Mouse (Mus musculus) CH12.LX (cell line): ENCODE results near the gene Psma7. TPM values are rescaled to one million over a fixed set of nuclear protein-coding genes. Genes with fewer than 3 reads are reported as not detected.

Experiments
- DNase-seq: peaks from one replicate; pipeline ENCODE4 v3.0.0-alpha.2; 2013; ENCODE audit errors: extremely low read depth
- H3K27ac ChIP-seq: 2 replicates; pipeline ENCODE4 v1.5.1; 2012; ENCODE audit warnings: low read depth, mild to moderate bottlenecking, control low read depth, moderate library complexity; ENCODE audit not compliant: insufficient read depth
- H3K27me3 ChIP-seq: replicated peaks from 2 replicates; pipeline ENCODE3; 2012; ENCODE audit warnings: inconsistent platforms
- H3K36me3 ChIP-seq, 2 experiments: replicated peaks in 1 of 2; 2 replicates each; pipeline versions ENCODE3 to v1.6.1; 2012; ENCODE audit warnings: inconsistent platforms in 1 of 2, low read length in 1 of 2, mild to moderate bottlenecking in 1 of 2, mixed read lengths in 1 of 2, moderate library complexity in 1 of 2; ENCODE audit not compliant: control insufficient read depth in 1 of 2, insufficient read depth in 1 of 2
- H3K4me1 ChIP-seq, 2 experiments: 2 replicates each; pipeline ENCODE4 v1.6.1; 2012; ENCODE audit warnings: inconsistent platforms in 1 of 2, moderate library complexity in 1 of 2; ENCODE audit not compliant: insufficient read depth in 2 of 2, control insufficient read depth in 1 of 2
- H3K4me2 ChIP-seq: 2 replicates; pipeline ENCODE4 v1.6.1; 2012; ENCODE audit warnings: low read depth, mild to moderate bottlenecking, control low read depth; ENCODE audit not compliant: poor library complexity, insufficient read depth, severe bottlenecking
- H3K4me3 ChIP-seq, 3 experiments: fragments of 150-350 bp in 1 of 3; sonication (generic) in 1 of 3; replicated peaks in 1 of 3; 2 replicates each; pipeline versions ENCODE3 to v1.5.1; 2011 to 2012; ENCODE audit warnings: low read depth in 2 of 3, low read length in 2 of 3, mild to moderate bottlenecking in 2 of 3, moderate library complexity in 2 of 3, control low read depth in 1 of 3, improper control_type of control experiment in 1 of 3, inconsistent platforms in 1 of 3, mixed read lengths in 1 of 3; ENCODE audit not compliant: poor library complexity in 1 of 3
- H3K79me2 ChIP-seq: replicated peaks from 2 replicates; pipeline ENCODE4 v1.6.1; 2012; ENCODE audit warnings: mild to moderate bottlenecking, moderate library complexity; ENCODE audit not compliant: control insufficient read depth, poor library complexity, insufficient read depth, severe bottlenecking; ENCODE audit errors: extremely low read depth
- H3K9ac ChIP-seq: 2 replicates; pipeline ENCODE4 v1.6.1; 2012; ENCODE audit warnings: low read depth, mild to moderate bottlenecking, control low read depth, moderate library complexity; ENCODE audit not compliant: insufficient read depth
- H3K9me3 ChIP-seq: replicated peaks from 2 replicates; pipeline ENCODE3; 2012; ENCODE audit warnings: low read length, inconsistent platforms, mixed read lengths
- BHLHE40 ChIP-seq: IDR thresholded peaks from 2 replicates; pipeline ENCODE4 v1.6.1; 2011; ENCODE audit warnings: mild to moderate bottlenecking, low read depth, low read length, improper control_type of control experiment
- CTCF ChIP-seq, 2 experiments: IDR thresholded peaks in 1 of 2; conservative IDR thresholded peaks in 1 of 2; 2 replicates each; pipeline ENCODE4 v1.5.1; 2011 to 2012; ENCODE audit warnings: low read depth in 2 of 2, low read length in 2 of 2, improper control_type of control experiment in 1 of 2, inconsistent platforms in 1 of 2, mild to moderate bottlenecking in 1 of 2, moderate library complexity in 1 of 2
- E2F4 ChIP-seq: IDR thresholded peaks from 2 replicates; pipeline ENCODE4 v1.6.1; 2011; ENCODE audit warnings: low read depth, low read length, improper control_type of control experiment; ENCODE audit not compliant: insufficient replicate concordance
- ELF1 ChIP-seq: IDR thresholded peaks from 2 replicates; pipeline ENCODE4 v1.6.1; 2014; ENCODE audit warnings: low read depth, mild to moderate bottlenecking, inconsistent platforms, low read length, improper control_type of control experiment
- EP300 ChIP-seq: IDR thresholded peaks from 2 replicates; pipeline ENCODE4 v1.6.1; 2011; ENCODE audit warnings: low read length, improper control_type of control experiment
- ETS1 ChIP-seq: conservative IDR thresholded peaks from 2 replicates; pipeline ENCODE4 v1.6.1; 2012; ENCODE audit warnings: low read depth, mild to moderate bottlenecking, inconsistent platforms, low read length, improper control_type of control experiment, moderate library complexity
- GABPA ChIP-seq: IDR thresholded peaks from 2 replicates; pipeline ENCODE4 v1.6.1; 2012; ENCODE audit warnings: low read depth, low read length, improper control_type of control experiment, inconsistent platforms; ENCODE audit not compliant: insufficient replicate concordance
- IRF4 ChIP-seq: IDR thresholded peaks from 2 replicates; pipeline ENCODE4 v1.6.1; 2014; ENCODE audit warnings: low read depth, mild to moderate bottlenecking, inconsistent platforms, low read length, improper control_type of control experiment
- JUN ChIP-seq: IDR thresholded peaks from 2 replicates; pipeline ENCODE4 v1.6.1; 2011; ENCODE audit warnings: low read depth, mild to moderate bottlenecking, low read length, improper control_type of control experiment, moderate library complexity; ENCODE audit not compliant: insufficient read depth
- JUND ChIP-seq: conservative IDR thresholded peaks from 2 replicates; pipeline ENCODE4 v1.6.1; 2011; ENCODE audit warnings: low read depth, low read length, improper control_type of control experiment
- MAFK ChIP-seq: IDR thresholded peaks from 2 replicates; pipeline ENCODE4 v1.6.1; 2011; ENCODE audit warnings: low read length, improper control_type of control experiment; ENCODE audit not compliant: insufficient replicate concordance
- MEF2A ChIP-seq: IDR thresholded peaks from 2 replicates; pipeline ENCODE4 v1.6.1; 2014; ENCODE audit warnings: low read depth, mild to moderate bottlenecking, inconsistent platforms, low read length, improper control_type of control experiment, borderline replicate concordance
- MXI1 ChIP-seq: IDR thresholded peaks from 2 replicates; pipeline ENCODE4 v1.6.1; 2011; ENCODE audit warnings: mild to moderate bottlenecking, low read depth, low read length, improper control_type of control experiment
- NELFE ChIP-seq: IDR thresholded peaks from 2 replicates; pipeline ENCODE4 v1.6.1; 2011; ENCODE audit warnings: low read depth, low read length, improper control_type of control experiment
- NRF1 ChIP-seq: IDR thresholded peaks from 2 replicates; pipeline ENCODE4 v1.6.1; 2014; ENCODE audit warnings: low read depth, mild to moderate bottlenecking, inconsistent platforms, low read length, improper control_type of control experiment, moderate library complexity
- PAX5 ChIP-seq: IDR thresholded peaks from 2 replicates; pipeline ENCODE4 v1.6.1; 2012; ENCODE audit warnings: low read length, inconsistent platforms, mixed read lengths
- POLR2A ChIP-seq: IDR thresholded peaks from 2 replicates; pipeline ENCODE4 v1.6.1; 2011; ENCODE audit warnings: low read depth, mild to moderate bottlenecking, improper control_type of control experiment, low read length
- RCOR1 ChIP-seq: conservative IDR thresholded peaks from 2 replicates; pipeline ENCODE4 v1.6.1; 2012; ENCODE audit warnings: low read depth, mild to moderate bottlenecking, inconsistent platforms, low read length, improper control_type of control experiment
- SIN3A ChIP-seq: IDR thresholded peaks from 2 replicates; pipeline ENCODE4 v1.6.1; 2012; ENCODE audit warnings: low read length, improper control_type of control experiment, inconsistent platforms
- SMC3 ChIP-seq: IDR thresholded peaks from 2 replicates; pipeline ENCODE4 v1.6.1; 2011; ENCODE audit warnings: low read depth, low read length, improper control_type of control experiment
- TBP ChIP-seq: conservative IDR thresholded peaks from 2 replicates; pipeline ENCODE4 v1.6.1; 2011; ENCODE audit warnings: low read depth, low read length, improper control_type of control experiment
- TCF12 ChIP-seq: IDR thresholded peaks from 2 replicates; pipeline ENCODE4 v1.6.1; 2014; ENCODE audit warnings: low read depth, mild to moderate bottlenecking, inconsistent platforms, low read length, improper control_type of control experiment
- UBTF ChIP-seq: IDR thresholded peaks from 2 replicates; pipeline ENCODE4 v1.6.1; 2012; ENCODE audit warnings: low read depth, mild to moderate bottlenecking, inconsistent platforms, low read length, improper control_type of control experiment, moderate library complexity
- USF2 ChIP-seq: conservative IDR thresholded peaks from 2 replicates; pipeline ENCODE4 v1.6.1; 2011; ENCODE audit warnings: low read depth, low read length, improper control_type of control experiment
- ZC3H11A ChIP-seq: IDR thresholded peaks from 2 replicates; pipeline ENCODE4 v1.6.1; 2012; ENCODE audit warnings: low read depth, mild to moderate bottlenecking, inconsistent platforms, low read length, improper control_type of control experiment
- ZNF384 ChIP-seq: IDR thresholded peaks from 2 replicates; pipeline ENCODE4 v1.6.1; 2012; ENCODE audit warnings: low read depth, low read length, improper control_type of control experiment, inconsistent platforms
- dilution Hi-C: fragments of 300-500 bp; cut with MboI; formaldehyde crosslinking; loops from 2 replicates; pipeline ENCODE4 v1.14.3; 2020; ENCODE audit warnings: low sequenced_read_pairs; ENCODE audit not compliant: extremely low pct_unique_long_range_greater_than_20kb, extremely low pct_ligation_motif_present
- in situ Hi-C: fragments of 300-500 bp; cut with MboI; formaldehyde crosslinking; loops from 3 replicates; pipeline ENCODE4 v1.14.3; 2019; ENCODE audit warnings: low sequenced_read_pairs, low pct_ligation_motif_present, low pct_unique_long_range_greater_than_20kb, mixed read lengths
- polyA plus RNA-seq: library from polyadenylated mRNA; unstranded; fragments of >175 nt; gene quantifications from 2 replicates; pipeline ENCODE4 v1.2.1, GENCODE M21; 2012; ENCODE audit warnings: low read depth; ENCODE audit not compliant: insufficient read length
- total RNA-seq, 2 experiments: library from RNA; depleted of rRNA; stranded (reverse); fragments of 300-350 nt in 1 of 2; fragments of >200 nt in 1 of 2; gene quantifications; 2 replicates each; pipeline ENCODE4 v1.2.3; 2012 to 2014

Gene Psma7
- total and polyA plus RNA-seq, 3 experiments, result 443 to 569 (median 466) TPM

GRCm38 (mm10) chr2:180005656-180006351, 36.4 kb downstream of the Psma7 start:
- TF ChIP-seq ETS1, result no peak
- no peak for TF ChIP-seq RCOR1
- no peak for TF ChIP-seq MAFK
- TF ChIP-seq USF2, result no peak
- TF ChIP-seq POLR2A, result no peak
- no peak for TF ChIP-seq SMC3
- TF ChIP-seq ELF1, result no peak
- no peak for TF ChIP-seq TBP
- TF ChIP-seq ZNF384, result no peak
- no peak for TF ChIP-seq SIN3A
- TF ChIP-seq MXI1, result no peak
- TF ChIP-seq NRF1, result no peak
- no peak for TF ChIP-seq E2F4
- TF ChIP-seq CTCF (conservative IDR thresholded peaks at IDR 0.05 in 1 of 2, IDR thresholded peaks at IDR 0.05 in 1 of 2; ENCODE audit: low read depth in 2 of 2, low read length in 2 of 2), result no peak
- no peak for TF ChIP-seq UBTF
- no peak for TF ChIP-seq JUND
- no peak for TF ChIP-seq IRF4
- TF ChIP-seq EP300, result no peak
- TF ChIP-seq, all 38 proteins: peak for 0
- Histone ChIP-seq H3K4me1 (no peaks in the 10 kb centered on the region), H3K9me3 (peaks cover 15% of the 10 kb centered on the region), H3K4me3 (no peak overlapping the region), H3K36me3 (no peaks in the 10 kb centered on the region), H3K9ac (no peak overlapping the region), H3K27ac (no peak overlapping the region), H3K27me3 (peaks cover 55% of the 10 kb centered on the region), H3K79me2 (no peaks in the 10 kb centered on the region), H3K4me2 (no peak overlapping the region)
- no peak for DNase-seq
- in situ Hi-C loops, result no loop called here
- dilution Hi-C loops, result no loop called here

DNA sequence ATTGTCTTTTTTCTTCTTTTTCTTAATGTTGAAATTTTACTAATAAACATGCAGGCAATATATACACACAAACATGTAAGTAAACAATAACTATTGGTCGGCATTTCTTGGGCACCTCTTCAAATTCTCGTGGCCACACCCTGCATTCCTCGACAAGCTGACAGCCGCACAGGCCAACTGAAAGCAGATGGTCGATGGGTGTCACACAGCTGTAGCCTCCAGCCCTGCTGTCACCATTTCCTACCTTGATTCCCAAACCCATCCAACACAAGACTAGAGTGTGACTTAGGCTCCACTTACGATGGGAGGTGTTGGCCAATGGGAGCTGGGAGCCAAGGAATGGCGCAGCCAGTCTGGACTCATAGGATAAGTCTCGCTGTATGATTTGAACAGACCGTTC, 40.6 kb downstream of the Psma7 start:
- dilution Hi-C loops, result no loop called here
- H3K9ac ChIP-seq, result no peak overlapping the region

More for the DNA sequence above, 40.6 kb downstream of the Psma7 start:
- Histone ChIP-seq H3K27me3 (peaks cover 44% of the 10 kb centered on the region), H3K4me2 (no peak overlapping the region), H3K9me3 (no peaks in the 10 kb centered on the region), H3K79me2 (no peaks in the 10 kb centered on the region), H3K4me3 (no peak overlapping the region), H3K4me1 (peaks cover 7% of the 10 kb centered on the region in 2 experiments; a peak in 2 of 4 replicates), H3K27ac (no peak overlapping the region), H3K36me3 (no peaks in the 10 kb centered on the region)
- in situ Hi-C loops, result no loop called here
- TF ChIP-seq NELFE, result no peak
- TF ChIP-seq MAFK, result no peak
- no peak for TF ChIP-seq MEF2A
- TF ChIP-seq CTCF (conservative IDR thresholded peaks at IDR 0.05 in 1 of 2, IDR thresholded peaks at IDR 0.05 in 1 of 2; ENCODE audit: low read depth in 2 of 2, low read length in 2 of 2), result no peak
- no peak for TF ChIP-seq TCF12
- no peak for TF ChIP-seq JUN
- no peak for TF ChIP-seq ZC3H11A
- no peak for TF ChIP-seq TBP
- TF ChIP-seq BHLHE40, result no peak
- TF ChIP-seq USF2, result no peak
- TF ChIP-seq GABPA, result no peak
- no peak for TF ChIP-seq EP300
- no peak for TF ChIP-seq ETS1
- no peak for TF ChIP-seq IRF4
- no peak for TF ChIP-seq PAX5
- DNase-seq, result no peak
